Mouse (Mus musculus) intestine, embryonic 15.5 days (tissue): ENCODE data around the gene Chil5. TPM values are rescaled to one million over a fixed set of nuclear protein-coding genes. Genes with fewer than 3 reads are reported as not detected.
A peak's percentile ranks its signal among the peaks of the same experiment; 100 is the strongest.
"Not testable (repeated sequence)": the region's sequence is repeated elsewhere in the genome, so short reads cannot be mapped to it uniquely, and the experiment has no call there.

Experiments used
- ATAC-seq: fragments of 200-750 bp; cut with Nextera tagmentation; 2 replicates; pipeline ENCODE4 v1.8.0; 2017; ENCODE audit warnings: moderate TSS enrichment, moderate library complexity
- H3K27ac ChIP-seq: fragments of 300-500 bp; sonication (generic); 2 replicates; pipeline ENCODE4 v1.5.1; 2015; ENCODE audit warnings: mild to moderate bottlenecking, inconsistent platforms
- H3K27me3 ChIP-seq: fragments of 300-500 bp; sonication (generic); replicated peaks from 2 replicates; pipeline ENCODE4 v1.6.1; 2015; ENCODE audit warnings: inconsistent platforms
- H3K36me3 ChIP-seq: fragments of 300-500 bp; sonication (generic); 2 replicates; pipeline ENCODE4 v1.6.1; 2015; ENCODE audit warnings: inconsistent platforms
- H3K4me1 ChIP-seq: fragments of 300-500 bp; sonication (generic); replicated peaks from 2 replicates; pipeline ENCODE4 v1.6.1; 2015; ENCODE audit warnings: inconsistent platforms
- H3K4me2 ChIP-seq: fragments of 300-500 bp; sonication (generic); replicated peaks from 2 replicates; pipeline ENCODE4 v1.6.1; 2015; ENCODE audit warnings: mild to moderate bottlenecking, inconsistent platforms
- H3K4me3 ChIP-seq: fragments of 300-500 bp; sonication (generic); replicated peaks from 2 replicates; pipeline ENCODE4 v1.5.1; 2015; ENCODE audit warnings: inconsistent platforms
- H3K9ac ChIP-seq: fragments of 300-500 bp; sonication (generic); 2 replicates; pipeline ENCODE4 v1.6.1; 2015; ENCODE audit warnings: inconsistent platforms
- H3K9me3 ChIP-seq: fragments of 300-500 bp; sonication (generic); 2 replicates; pipeline ENCODE4 v1.6.1; 2016; ENCODE audit warnings: inconsistent platforms
- WGBS: fragments of 180-500 bp; shearing (Covaris S2); methylation state at CpG from one replicate; pipeline ENCODE4 v1.1.7; 2015; 5-methylcytosine and 5-hydroxymethylcytosine counted together
- polyA plus RNA-seq: library from polyadenylated mRNA; unstranded; fragments of >200 nt; fragmentation: Nextera tagmentation; extraction: Ambion mirVana; gene quantifications from 2 replicates; pipeline ENCODE4 v1.2.1, GENCODE M21; 2015

The Chil5 gene
- polyA plus RNA-seq, 1 experiment from 2014 or later: 0.25 TPM

- 0 out of 2 replicates have a peak, but pooled peaks cover 5% of the 10 kb centered on the region for H3K4me1 ChIP-seq
- H3K4me2 ChIP-seq: peak overlapping the region; percentile 46
- H3K9ac ChIP-seq: no peak overlapping the region
- H3K27me3 ChIP-seq: no peaks in the 10 kb centered on the region
- H3K4me3 ChIP-seq: no peak overlapping the region
- WGBS: 23% methylated on average over 11 of the region's 11 CpGs
- no peak overlapping the region for H3K27ac ChIP-seq
- H3K9me3 ChIP-seq: no peaks in the 10 kb centered on the region
- ATAC-seq: peak; percentile 36; the same call in 1 of the 2 replicates
- H3K36me3 ChIP-seq: no peaks in the 10 kb centered on the region
Measured at GRCm38 (mm10) chr3:106000707-106001375, 31.8 kb downstream of the Chil5 start.

GRCm38 (mm10) chr3:105994730-105995129, 37.9 kb downstream of the Chil5 start:
- Histone ChIP-seq H3K4me1 (no peaks in the 10 kb centered on the region), H3K36me3 (no peaks in the 10 kb centered on the region), H3K27ac (no peak overlapping the region), H3K4me2 (no peak overlapping the region), H3K9me3 (no peaks in the 10 kb centered on the region), H3K9ac (no peak overlapping the region), H3K4me3 (no peak overlapping the region), H3K27me3 (no peaks in the 10 kb centered on the region)
- 57% methylated on average over 2 of the region's 2 CpGs for WGBS
- no peak for ATAC-seq

- Histone ChIP-seq H3K9me3 (no peaks in the 10 kb centered on the region), H3K36me3 (no peaks in the 10 kb centered on the region), H3K9ac (no peak overlapping the region), H3K4me2 (no peak overlapping the region), H3K27me3 (no peaks in the 10 kb centered on the region), H3K4me1 (no peaks in the 10 kb centered on the region), H3K27ac (no peak overlapping the region), H3K4me3 (no peak overlapping the region)
- ATAC-seq: no peak
- 21% methylated on average over 4 of the region's 4 CpGs for WGBS
Measured at GRCm38 (mm10) chr3:105991653-105992283, 40.8 kb downstream of the Chil5 start.

- H3K27me3 ChIP-seq, H3K9me3 ChIP-seq, H3K4me2 ChIP-seq, H3K9ac ChIP-seq, ATAC-seq, H3K27ac ChIP-seq, H3K36me3 ChIP-seq, H3K4me1 ChIP-seq, H3K4me3 ChIP-seq: not testable (repeated sequence)
- WGBS: 72% methylated on average over 5 of the region's 5 CpGs
Measured at GRCm38 (mm10) chr3:105989611-105990010, 43.0 kb downstream of the Chil5 start.

- no peak overlapping the region for H3K9ac ChIP-seq
- H3K27me3 ChIP-seq: no peaks in the 10 kb centered on the region
- H3K27ac ChIP-seq: no peak overlapping the region
- no peak overlapping the region for H3K4me2 ChIP-seq
- no peak overlapping the region for H3K4me3 ChIP-seq
- WGBS: 85% methylated on average over 2 of the region's 2 CpGs
- peaks cover 4% of the 10 kb centered on the region; the same call in 1 of the 2 replicates for H3K36me3 ChIP-seq
- H3K4me1 ChIP-seq: no peaks in the 10 kb centered on the region
- no peaks in the 10 kb centered on the region for H3K9me3 ChIP-seq
- ATAC-seq: no peak
Measured at GRCm38 (mm10) chr3:105974174-105974573, 58.4 kb downstream of the Chil5 start.

GRCm38 (mm10) chr3:105973411-105973810, 59.2 kb downstream of the Chil5 start, which contains the start of gene Ovgp1:
TSS of gene Ovgp1 (plus strand) at chr3:105973711.
- Histone ChIP-seq H3K36me3 (peaks cover 10% of the 10 kb centered on the region), H3K4me2 (no peak within 1 kb of the TSS), H3K4me3 (no peak within 1 kb of the TSS), H3K4me1 (no peaks in the 10 kb centered on the region), H3K9ac (no peak within 1 kb of the TSS), H3K27me3 (no peaks in the 10 kb centered on the region), H3K27ac (no peak within 1 kb of the TSS), H3K9me3 (no peaks in the 10 kb centered on the region)
- ATAC-seq: no peak
- WGBS: 79% methylated on average over 3 of the region's 3 CpGs

- Histone ChIP-seq H3K4me3 (no peak overlapping the region), H3K27ac (no peak overlapping the region), H3K27me3 (no peaks in the 10 kb centered on the region), H3K4me1 (no peaks in the 10 kb centered on the region), H3K36me3 (peaks cover 19% of the 10 kb centered on the region), H3K4me2 (no peak overlapping the region), H3K9ac (no peak overlapping the region), H3K9me3 (no peaks in the 10 kb centered on the region)
- WGBS: 79% methylated on average over 5 of the region's 5 CpGs
- no peak for ATAC-seq
Measured at GRCm38 (mm10) chr3:105971831-105972446, 60.7 kb downstream of the Chil5 start.

Other genes starting within 250 kb of the Chil5 start
- gene Rap1a, start 231.5 kb downstream of the Chil5 start, polyA plus RNA-seq: 116 and 133 TPM in 2 replicates
- gene Adora3, start 162.0 kb downstream of the Chil5 start, polyA plus RNA-seq: 0.15 and 0.39 TPM in 2 replicates
- 0.24 and 0.52 TPM in 2 replicates for gene Tmigd3, start 161.9 kb downstream of the Chil5 start, polyA plus RNA-seq
- 1.5 and 1.7 TPM in 2 replicates for gene I830077J02Rik, start 100.2 kb downstream of the Chil5 start, polyA plus RNA-seq
- gene Wdr77, start 73.4 kb downstream of the Chil5 start, polyA plus RNA-seq: 133 and 137 TPM in 2 replicates
- 600 and 651 TPM in 2 replicates for gene Atp5f1, start 72.7 kb downstream of the Chil5 start, polyA plus RNA-seq
- gene Ovgp1, start 59.1 kb downstream of the Chil5 start, polyA plus RNA-seq: 0.67 and 0.97 TPM in 2 replicates
- gene Pifo, start 18.2 kb downstream of the Chil5 start, polyA plus RNA-seq: not detected in 2 replicates
- not detected in 2 replicates for gene Chia1, start 80.4 kb upstream of the Chil5 start, polyA plus RNA-seq
- 0.24 and 0.56 TPM in 2 replicates for gene Chil3, start 134.8 kb upstream of the Chil5 start, polyA plus RNA-seq
- not detected in 2 replicates for gene Chil4, start 186.7 kb upstream of the Chil5 start, polyA plus RNA-seq